Mouse (Mus musculus): Measurements from ENCODE around the gene Clec10a.

DNA sequence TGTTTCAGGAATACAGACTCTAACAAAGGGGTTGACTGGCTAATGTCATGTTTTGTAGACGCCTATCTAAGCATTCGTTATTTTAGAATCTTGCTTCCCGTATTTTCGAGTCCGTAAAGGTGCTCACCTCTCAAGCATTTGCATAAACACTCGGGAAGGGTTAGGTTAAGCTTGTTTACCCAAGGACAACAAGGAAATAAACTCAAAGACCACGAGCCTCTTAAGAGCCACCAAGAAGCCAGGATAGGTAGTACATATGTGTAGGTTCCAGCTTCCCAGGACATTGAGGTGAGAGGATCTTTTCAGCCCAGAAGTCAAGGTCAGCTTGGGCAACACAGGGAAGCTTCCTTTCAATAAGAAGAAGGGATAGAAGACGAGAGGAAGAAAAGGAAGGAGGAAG lies 43.1 kb downstream of the Clec10a start:
- no peak for TF ChIP-seq CTCF (IDR thresholded peaks at IDR 0.05; ENCODE audit: borderline replicate concordance, control insufficient read depth, extremely low read depth, insufficient read depth, low read length, poor library complexity)
- TF ChIP-seq POLR2A (IDR thresholded peaks at IDR 0.05; ENCODE audit: control insufficient read depth, extremely low read depth, insufficient read depth, low read length, poor library complexity): no peak
